Mouse (Mus musculus) E14TG2a.4 (cell line): ENCODE measurements at regions not wholly inside any gene's neighbourhood (a gene's known extent, or its start where the extent isn't known, plus 50 kb on each side); places are given as distances from the start of the nearest gene placed in this dataset.

Experiments
- H3K27me3 ChIP-seq: 2 replicates; pipeline ENCODE4 v1.6.1; 2014; ENCODE audit warnings: low read length, control low read depth; ENCODE audit not compliant: insufficient read depth
- H3K36me3 ChIP-seq: 2 replicates; pipeline ENCODE4 v1.6.1; 2014; ENCODE audit warnings: low read length, control low read depth; ENCODE audit not compliant: insufficient read depth
- H3K4me1 ChIP-seq: replicated peaks from 2 replicates; pipeline ENCODE4 v1.6.1; 2014; ENCODE audit warnings: low read depth, low read length, control low read depth
- H3K4me3 ChIP-seq: replicated peaks from 2 replicates; pipeline ENCODE4 v1.5.1; 2014; ENCODE audit warnings: mild to moderate bottlenecking, low read length
- H3K9me3 ChIP-seq: 2 replicates; pipeline ENCODE4 v1.6.1; 2014; ENCODE audit warnings: low read length, control low read depth
- CTCF ChIP-seq: conservative IDR thresholded peaks from 2 replicates; pipeline ENCODE4 v1.5.1; 2014; ENCODE audit warnings: low read length
- NANOG ChIP-seq: IDR thresholded peaks from 2 replicates; pipeline ENCODE4 v1.6.1; 2014; ENCODE audit warnings: borderline replicate concordance, low read length, mixed read lengths
- POU5F1 ChIP-seq: IDR thresholded peaks from 2 replicates; pipeline ENCODE4 v1.6.1; 2014; ENCODE audit warnings: low read length, borderline replicate concordance

DNA sequence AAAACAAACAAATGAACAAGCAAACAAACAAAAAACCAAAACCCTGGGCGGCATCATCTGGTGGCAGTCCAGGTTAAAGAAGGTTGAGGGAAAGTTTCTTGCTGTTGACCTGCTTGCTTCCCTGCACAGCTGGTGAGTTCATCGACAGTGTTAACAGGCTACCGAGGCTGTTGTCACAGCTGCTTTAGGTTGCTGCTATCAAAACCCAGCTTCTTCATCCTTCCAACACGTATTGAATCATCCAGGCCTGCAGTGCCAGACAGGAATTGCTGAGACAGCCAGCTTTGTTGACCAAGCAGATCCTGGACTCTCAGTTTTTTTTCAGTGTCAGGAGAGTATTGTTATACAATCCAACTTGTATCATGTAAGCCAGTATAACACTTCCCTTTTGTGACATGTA, 81.0 kb upstream of the Megf9 start:
- Histone ChIP-seq H3K27me3 (no peaks in the 10 kb centered on the region), H3K36me3 (no peaks in the 10 kb centered on the region), H3K9me3 (no peaks in the 10 kb centered on the region), H3K4me3 (no peak overlapping the region), H3K4me1 (no peaks in the 10 kb centered on the region)
- TF ChIP-seq NANOG (no peak), POU5F1 (no peak)

- Histone ChIP-seq H3K36me3 (no peaks in the 10 kb centered on the region), H3K4me1 (no peaks in the 10 kb centered on the region), H3K4me3 (no peak overlapping the region), H3K27me3 (no peaks in the 10 kb centered on the region), H3K9me3 (no peaks in the 10 kb centered on the region)
- TF ChIP-seq NANOG (no peak), POU5F1 (no peak), CTCF (no peak)
These were observed 79.6 kb upstream of the Megf9 start for GRCm38 (mm10) chr4:70614411-70614810.

GRCm38 (mm10) chr4:70603209-70603852, 68.5 kb upstream of the Megf9 start:
- H3K9me3 ChIP-seq = no peaks in the 10 kb centered on the region
- H3K36me3 ChIP-seq = no peaks in the 10 kb centered on the region
- no peaks in the 10 kb centered on the region for H3K27me3 ChIP-seq
- no peak for TF ChIP-seq NANOG
- peak; percentile 23; the same call in 1 of the 2 replicates for TF ChIP-seq CTCF
- no peaks in the 10 kb centered on the region for H3K4me1 ChIP-seq
- no peak overlapping the region for H3K4me3 ChIP-seq

DNA sequence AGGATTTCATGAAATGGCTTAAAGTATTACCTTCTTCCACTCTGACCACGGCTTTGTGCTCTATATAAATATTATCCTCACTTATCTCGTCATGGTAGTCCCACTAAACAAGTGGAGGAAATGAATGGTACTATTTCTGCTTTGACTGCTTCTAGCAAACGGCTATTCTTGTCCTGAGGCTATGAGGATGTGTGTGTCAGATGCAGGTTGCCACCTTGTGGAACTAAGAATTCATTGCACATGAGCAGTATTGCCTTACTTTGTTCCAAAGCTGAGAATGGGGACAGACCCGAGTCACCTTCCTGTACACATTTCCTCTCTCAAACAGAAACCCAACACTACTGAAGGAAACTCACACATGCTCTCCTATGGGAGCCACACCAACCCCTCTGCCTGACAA, 66.5 kb upstream of the Megf9 start:
- Histone ChIP-seq H3K4me1 (no peaks in the 10 kb centered on the region), H3K9me3 (peaks cover 13% of the 10 kb centered on the region), H3K4me3 (no peak overlapping the region), H3K27me3 (no peaks in the 10 kb centered on the region), H3K36me3 (no peaks in the 10 kb centered on the region)
- TF ChIP-seq POU5F1 (no peak), CTCF (peak; percentile 42; the same call in 1 of the 2 replicates)
